Mouse (Mus musculus) left cerebral cortex, postnatal 25 days (tissue): Measurements from ENCODE around the gene Ptprm. TPM values are rescaled to one million over a fixed set of nuclear protein-coding genes. Genes with fewer than 3 reads are reported as not detected.

Source experiments
- DNase-seq, 2 experiments: peaks; one replicate each; pipeline ENCODE4 v3.0.0; 2022; ENCODE audit warnings: low spot score in 2 of 2, mixed read lengths in 1 of 2
- intact Hi-C: fragments of 180-260 bp; cut with DNase I; formaldehyde crosslinking; loops from one replicate; pipeline ENCODE4 v1.15.1; 2025
- total RNA-seq, 2 experiments: library from RNA; stranded (reverse); gene quantifications; 2 replicates each; pipeline ENCODE4 v1.2.3; 2021

Gene Ptprm
- total RNA-seq, 2 experiments from 2014 or later: 31.6 to 37.3 TPM

DNA sequence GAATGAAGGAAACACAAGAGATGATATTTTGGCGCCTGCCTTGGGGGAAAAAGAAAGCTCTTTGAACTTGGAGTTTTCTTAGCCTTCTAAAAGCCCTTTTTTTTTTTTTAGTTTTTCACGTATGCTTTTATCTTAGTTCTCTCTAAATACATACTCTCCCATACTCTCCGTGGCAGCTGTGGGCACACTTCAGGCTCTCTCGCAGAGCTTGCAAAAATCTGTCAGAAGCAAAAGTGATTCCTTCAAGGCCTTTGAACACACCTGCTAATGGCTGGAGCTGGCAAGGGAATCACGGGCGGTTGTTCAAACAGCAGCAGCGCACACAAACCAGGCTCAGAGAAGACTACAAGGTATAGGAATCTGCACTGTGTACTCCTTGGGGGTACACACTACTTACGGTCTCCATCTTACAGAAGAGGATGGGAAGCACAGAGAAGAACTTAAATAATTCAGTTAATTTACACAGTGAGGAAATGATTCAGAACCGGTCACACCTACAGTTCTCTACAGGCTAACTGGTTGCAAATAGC lies 55.9 kb downstream of the Ptprm start:
- intact Hi-C loops: no loop called here
- no peak for DNase-seq

DNA sequence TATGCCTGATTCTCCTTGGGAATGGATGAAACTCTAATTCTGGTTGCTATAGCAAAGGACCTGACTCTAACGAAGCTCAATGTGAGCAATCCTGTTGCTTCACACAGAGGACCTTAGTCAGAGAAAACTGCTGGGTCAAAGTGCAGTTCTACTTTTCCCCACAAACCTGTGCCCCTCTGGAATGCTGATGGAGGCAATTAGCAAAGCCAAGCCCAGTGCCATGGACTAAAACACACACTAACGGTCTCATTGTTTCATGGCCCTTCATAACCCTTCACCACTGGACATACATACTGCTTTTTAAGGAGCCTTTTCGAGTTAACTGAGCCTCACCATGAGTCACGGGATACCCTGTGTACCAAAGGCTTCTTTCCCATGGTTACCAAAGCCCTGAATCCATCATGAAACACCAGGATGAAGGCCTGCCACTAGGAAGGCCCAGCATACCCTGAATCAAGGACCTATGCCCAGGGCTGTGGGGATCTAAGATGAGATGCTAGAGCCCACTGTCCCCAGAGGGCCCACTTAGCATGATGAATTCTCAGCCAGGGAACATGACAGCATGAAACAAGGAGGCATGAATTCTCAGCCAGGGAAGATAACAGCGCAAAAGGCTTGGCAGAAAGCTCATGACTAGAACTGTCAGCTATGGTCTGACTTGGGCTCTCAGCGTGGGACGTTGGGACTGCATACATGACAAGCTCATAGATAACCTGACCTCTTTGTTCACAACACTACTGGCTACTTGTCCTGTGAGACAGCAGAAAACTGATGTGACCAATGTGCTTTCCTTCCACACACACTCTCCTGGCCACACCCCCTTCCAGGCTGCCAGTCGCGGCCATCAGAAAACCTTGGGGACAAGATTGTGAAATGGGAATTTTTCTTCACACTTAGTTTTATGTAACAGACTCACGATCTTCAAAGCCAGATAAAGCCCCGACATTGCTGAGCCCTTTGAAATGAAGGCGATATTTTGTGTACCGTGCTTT lies 57.4 kb downstream of the Ptprm start:
- DNase-seq: no peak

DNA sequence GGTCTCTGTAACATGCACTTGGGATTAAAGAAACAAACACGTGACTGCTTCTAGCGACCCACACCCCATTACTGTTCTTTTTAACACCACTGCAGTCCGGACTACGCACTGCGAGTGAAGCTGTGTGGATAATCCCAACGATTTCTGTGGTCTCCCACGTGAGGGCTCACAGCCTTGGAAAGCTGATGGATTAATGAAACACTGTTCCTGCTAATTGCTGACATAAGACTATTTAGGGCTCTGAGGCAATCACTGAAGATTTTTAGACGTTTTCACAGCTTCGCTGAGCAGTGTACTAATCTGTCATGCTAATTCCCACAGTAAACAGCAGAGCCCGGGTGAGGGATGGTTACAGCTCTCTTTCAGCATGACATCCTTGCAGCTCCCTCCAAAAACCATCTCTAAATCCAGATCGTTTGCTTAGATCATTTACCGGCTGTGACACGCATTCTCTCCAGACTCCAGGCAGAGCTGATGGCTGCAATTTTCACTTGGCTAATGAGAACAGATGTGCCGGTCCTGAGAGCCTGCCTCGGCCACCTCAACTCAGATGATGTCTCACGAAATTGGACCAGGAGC lies 63.5 kb downstream of the Ptprm start:
- intact Hi-C loops: no loop called here
- peak; percentile 18 to 34 for DNase-seq

More for the DNA sequence above, 57.4 kb downstream of the Ptprm start:
- intact Hi-C loops: no loop called here

DNA sequence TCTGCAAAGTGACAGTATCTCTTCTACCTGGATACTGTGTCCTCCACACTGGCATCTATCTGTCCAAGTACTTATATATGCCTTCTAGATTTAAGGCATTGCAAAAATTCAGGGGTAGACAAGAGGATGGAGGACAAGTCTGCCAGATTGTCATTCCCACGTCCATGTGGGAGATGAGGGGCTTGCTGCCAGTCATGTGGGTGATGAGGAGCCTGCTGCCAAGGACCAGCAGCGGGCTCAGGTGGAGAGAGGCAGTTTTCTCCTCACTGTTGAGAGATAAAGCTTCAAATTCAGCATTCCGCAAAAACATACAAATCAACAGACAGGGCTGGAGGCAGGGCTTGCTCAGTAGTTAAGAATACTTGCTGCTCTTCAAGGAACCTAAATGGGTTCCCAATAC lies 66.8 kb downstream of the Ptprm start:
- intact Hi-C loops: no loop called here
- DNase-seq: peak in 1 of 2 experiments; percentile 49

DNA sequence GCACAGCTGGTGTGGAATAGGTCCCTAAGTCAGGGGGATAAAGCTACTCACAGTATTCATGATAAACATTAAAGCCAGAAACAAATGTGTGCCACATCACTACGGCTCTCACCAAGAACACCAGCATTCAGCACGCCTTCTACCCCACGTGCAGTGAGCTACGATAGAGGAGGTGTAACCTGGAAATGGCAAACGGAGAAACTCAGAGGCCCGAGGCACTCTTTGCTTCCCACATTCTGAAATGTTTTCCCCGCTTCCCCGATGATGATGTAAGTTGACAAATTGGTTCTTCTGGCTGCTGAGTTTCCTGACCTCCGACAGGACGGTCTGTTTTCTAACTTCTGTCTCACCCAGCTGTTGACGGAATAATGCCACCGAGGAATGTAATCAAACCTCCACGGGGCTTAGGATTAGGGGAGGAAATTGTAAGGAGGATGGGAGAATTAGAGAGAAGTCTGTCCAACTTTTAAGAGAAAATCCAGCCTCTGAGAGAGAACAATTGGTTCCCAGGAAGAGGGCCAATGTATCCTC lies 72.6 kb downstream of the Ptprm start:
- DNase-seq: no peak
- intact Hi-C loops: no loop called here

DNA sequence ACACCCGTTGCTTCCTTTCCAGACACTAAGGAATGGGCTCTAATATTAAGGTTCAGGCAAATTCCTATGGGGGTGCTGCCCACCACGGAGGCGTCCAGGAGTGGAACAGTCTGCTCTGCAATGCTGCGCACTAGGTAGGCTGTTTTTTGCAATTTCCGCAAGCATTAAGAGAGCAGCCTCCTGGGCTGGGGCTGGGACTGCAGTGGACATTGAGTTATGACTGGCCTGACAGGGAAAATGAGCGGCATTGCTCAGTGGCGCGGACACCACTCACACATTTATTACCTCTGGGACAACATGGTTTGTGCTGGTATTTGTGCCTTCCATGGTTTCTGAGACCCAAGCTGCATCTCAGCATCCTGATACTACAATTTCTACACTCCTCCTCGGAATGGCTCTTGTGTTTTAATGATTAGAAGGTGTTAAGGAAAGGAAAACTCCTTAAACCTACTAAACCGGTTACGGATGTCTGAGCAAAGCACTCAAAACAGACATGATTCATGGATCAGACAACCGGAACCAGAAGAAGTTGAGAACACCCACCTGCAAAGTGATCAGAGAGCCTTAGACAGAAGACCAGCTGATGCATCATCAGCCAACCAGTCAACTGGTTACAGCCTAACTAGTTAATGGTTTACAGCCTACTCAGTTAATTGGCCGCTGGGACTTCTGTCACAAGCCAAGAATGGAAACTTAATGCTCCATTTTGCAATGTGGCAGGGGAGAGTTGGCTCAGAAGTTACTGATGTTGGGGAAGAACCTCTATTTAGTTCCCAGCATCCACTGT lies 76.9 kb downstream of the Ptprm start:
- no peak for DNase-seq
- intact Hi-C loops: no loop called here

DNA sequence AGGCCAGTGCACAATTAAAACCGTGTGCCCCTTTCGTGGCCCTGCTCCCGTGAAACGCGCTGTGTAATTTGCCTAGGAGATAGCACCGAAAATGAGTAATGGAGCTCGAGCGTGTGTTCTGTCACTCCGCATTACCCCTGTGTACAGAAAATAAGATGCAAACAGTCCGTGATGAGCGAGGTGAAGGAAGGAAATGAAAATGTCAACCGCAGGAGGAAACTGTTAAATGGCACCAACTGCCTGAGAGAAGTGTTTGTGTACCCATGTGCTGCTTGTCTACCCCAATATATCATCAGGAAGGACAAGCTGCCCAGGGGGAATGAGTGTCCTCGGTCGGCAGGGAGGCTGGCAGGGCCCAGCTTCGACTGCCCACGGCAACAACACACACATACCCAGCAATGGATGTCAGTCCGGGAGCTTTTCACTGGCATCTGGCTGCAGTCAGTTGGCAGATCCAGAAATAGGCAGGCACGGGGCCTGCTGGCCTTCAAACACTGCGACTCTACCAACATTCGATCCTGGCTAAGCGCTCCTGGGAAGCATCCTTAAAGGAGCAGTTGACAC lies 79.6 kb downstream of the Ptprm start:
- peak; percentile 31 to 64 for DNase-seq
- intact Hi-C loops: no loop called here

DNA sequence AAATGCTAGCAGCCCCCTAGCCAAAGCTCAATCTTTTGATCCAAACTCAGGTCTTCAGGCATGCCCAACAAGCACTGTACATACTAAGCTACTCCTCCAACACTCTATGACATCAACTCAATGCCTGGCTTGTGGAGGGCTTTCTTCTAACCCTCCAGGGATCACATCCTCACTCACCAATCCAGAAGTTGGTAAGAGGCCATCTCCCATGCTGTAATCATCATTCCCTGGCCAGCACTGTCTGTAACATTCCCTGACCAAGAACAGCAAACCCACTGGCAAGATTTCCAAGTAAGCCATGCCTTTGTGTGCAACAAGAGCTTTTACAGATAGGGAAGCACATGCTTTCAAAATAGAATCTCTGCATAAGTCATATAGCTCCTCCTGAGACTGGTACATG lies 81.3 kb downstream of the Ptprm start:
- DNase-seq: no peak
- intact Hi-C loops: no loop called here

DNA sequence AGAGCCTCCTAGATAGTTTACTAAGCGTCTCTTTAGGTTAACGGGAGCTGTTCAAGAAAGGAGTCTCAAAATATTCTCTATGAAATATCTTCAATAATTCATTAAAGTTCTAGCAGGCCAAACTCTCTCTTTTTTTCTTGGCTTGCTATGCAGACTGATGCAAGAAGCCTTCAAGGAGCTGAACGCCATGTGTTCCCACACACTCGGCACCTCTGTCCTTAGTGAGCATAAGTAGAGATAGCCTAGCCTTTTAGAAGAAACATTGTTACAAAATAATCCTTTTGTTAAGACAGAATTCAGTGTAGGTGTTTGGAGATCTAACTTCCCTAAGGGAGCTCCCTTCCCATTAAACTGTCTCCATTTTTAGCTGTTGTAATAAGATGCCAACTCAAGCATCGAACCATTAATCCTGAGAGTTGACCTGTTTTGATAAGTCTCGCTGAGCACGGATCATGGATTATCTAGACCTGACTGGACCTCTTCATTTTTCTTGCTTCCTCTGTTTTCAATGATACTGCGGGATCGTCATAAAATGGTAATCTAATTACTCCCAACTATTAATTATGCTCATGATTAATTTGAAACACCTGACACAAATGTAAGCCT lies 85.7 kb downstream of the Ptprm start:
- intact Hi-C loops: no loop called here
- DNase-seq: no peak

DNA sequence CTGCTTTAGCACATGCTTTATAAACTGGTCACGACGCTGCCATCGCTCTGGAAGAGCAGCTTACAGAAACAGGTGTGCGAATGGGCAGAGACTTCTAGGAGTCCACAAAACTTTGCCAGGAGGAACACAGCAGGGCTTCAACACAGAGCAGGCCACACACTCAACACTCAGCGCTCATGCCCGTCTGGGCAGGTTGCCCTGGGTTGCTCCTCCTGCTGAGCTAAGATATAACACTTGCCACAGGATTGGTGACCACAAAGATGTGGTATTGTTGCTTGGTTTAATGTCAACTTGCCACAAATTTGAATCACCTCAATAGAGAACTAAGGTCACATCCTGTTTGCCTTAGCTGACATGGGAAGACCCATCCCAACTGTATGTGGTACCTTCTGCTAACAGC lies 88.0 kb downstream of the Ptprm start:
- intact Hi-C loops: no loop called here
- no peak for DNase-seq

DNA sequence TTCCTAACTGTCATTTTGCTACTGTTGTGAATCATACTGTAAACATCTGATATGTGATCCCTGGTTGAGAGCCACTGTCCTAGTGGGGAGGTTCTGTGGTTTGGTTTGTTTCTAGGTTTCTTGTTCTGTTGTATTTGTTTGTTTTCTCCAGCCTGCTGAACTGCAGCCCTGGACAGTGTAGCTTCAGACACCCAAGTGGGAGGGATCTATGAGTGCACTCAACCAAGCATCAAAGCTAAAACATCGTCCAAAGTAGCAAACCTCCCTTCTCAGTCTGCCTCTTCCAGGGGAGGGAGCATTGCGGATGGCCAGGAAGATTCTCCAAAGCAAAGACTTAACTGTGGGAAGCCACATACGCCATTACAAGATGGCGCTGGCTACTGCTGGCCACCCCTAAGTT lies 88.7 kb downstream of the Ptprm start:
- DNase-seq: no peak
- intact Hi-C loops: no loop called here

DNA sequence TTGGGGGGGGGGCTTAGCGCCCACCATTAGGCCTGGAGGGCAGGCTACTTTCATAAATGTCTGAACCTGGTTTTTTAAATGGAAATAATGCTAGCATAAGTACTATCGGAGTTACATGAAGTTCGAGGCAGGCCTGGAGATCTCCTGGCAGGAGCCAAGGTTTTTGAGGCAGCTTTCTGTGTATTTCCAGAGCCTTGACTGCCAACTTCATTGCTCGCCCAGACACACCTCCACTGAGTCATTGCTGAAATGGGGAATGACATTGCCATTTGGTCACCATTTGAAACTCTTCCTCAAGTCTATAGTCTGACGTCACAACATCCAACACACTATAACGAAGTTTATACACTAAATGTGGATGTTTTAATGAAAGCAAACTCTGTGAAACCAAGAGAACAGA lies 89.5 kb downstream of the Ptprm start:
- intact Hi-C loops: no loop called here
- no peak for DNase-seq

DNA sequence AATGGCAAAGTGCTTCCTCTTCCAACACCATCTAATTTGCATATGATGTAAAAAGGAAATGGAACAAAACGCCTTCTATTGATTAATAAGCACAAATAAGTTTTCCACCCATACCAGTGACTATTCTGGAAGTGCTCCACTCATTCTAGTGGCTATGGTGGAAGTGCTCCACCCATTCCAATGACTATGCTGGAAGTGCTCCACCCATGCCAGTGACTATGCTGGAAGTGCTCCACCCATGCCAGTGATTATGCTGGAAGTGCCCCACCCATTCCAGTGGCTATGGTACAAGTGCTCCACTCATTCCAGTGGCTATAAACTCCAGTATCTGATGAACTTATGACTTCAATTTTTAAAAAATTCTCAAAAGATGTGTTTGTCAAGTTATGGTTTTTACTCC lies 91.2 kb downstream of the Ptprm start:
- intact Hi-C loops: no loop called here
- DNase-seq: no peak

DNA sequence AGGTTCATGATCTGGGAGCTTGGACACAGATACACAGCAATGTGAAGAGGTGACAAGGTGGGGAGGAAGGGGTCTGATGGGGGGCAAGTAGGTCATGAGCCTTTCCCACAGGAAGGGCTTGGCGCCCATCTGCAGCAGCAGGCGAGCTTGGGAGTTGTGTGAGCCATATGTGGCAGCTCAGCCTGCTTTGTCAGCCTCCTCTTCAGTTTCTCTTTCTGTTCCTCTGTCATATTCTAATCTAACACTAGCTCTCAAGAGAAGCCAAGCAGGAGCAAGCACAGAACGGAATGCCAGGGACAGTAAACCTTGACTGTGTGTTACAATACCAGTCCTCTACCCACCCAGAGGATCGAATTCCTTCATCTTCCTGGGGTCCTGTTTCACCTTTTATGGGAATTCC lies 94.2 kb downstream of the Ptprm start:
- intact Hi-C loops: no loop called here
- peak in 1 of 2 experiments; percentile 52 for DNase-seq

DNA sequence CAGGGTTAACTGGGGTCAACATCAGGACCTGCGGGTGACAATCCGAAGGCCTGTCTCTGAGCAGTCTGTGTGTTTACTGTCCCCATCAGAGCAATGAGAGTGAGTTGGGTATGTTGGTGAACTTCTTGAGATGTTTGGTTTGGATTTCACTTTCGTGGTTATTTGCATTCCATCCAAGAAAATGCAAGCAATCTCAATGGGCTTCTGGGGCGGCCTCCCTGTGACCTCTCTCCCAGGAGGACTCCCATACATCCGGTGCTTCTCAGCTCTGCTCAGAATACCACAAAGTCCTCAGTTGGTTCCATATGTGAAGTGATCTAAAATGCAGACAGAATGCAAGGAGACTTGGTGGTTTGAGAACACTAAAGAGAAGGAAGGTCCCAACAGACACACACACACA lies 96.5 kb downstream of the Ptprm start:
- DNase-seq: no peak
- intact Hi-C loops: no loop called here

DNA sequence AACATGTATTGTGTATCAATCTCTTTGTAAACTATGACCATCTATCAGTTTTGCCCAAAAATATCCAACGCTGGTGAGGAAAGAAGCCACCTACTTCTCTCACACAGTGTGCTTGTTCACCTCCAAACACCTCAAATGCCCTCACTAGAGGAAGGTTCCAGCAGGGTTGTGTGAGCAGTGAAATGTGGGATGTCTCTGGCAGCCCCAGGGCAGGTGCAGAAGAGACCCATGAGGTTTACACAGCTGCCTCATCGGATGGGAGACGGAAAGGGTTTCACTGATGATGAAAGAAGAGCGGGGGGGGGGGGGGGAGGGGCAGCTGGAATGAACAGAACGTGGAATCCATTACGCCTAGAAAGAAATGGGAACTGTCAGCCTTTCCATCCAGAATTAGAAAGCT lies 98.1 kb downstream of the Ptprm start:
- intact Hi-C loops: no loop called here
- no peak for DNase-seq

DNA sequence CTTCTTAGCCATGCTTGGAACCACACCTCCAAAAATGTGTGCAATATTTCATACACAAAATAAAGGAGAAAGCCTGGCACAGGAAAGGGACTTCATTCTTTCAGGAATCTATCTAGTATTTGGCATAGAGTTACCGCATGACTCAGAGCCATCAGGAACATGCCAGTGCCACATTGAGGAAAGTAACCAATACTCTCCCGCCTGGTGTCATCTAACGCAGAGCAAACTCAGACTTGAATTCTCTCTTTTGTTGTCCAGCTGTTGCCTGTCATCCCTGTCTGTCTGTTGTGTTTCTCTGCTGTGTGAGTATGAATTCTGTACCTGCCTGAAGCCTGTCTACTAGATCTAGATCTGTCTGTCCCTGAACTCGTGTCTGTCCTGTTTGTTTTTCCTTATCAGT lies 100.8 kb downstream of the Ptprm start:
- no peak for DNase-seq
- intact Hi-C loops: no loop called here

DNA sequence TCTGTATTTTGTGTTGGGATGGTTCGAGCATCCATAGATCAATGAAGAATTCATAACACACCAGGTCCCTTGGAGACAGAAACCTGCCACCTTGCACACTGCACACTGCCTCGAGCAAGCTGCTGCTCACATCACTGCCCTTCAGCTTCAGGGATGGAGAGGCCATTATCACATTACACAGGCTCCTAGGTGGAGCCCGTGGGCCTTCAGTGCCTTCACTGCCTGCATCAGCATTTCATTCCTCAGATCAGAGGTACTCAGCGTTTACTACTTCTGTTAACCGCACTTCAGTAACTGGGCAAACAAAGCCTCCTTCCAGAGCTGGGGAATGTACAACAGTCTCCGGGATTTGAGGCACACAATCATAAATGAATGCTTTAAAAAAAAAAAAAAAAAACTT lies 101.3 kb downstream of the Ptprm start:
- no peak for DNase-seq
- intact Hi-C loops: no loop called here

DNA sequence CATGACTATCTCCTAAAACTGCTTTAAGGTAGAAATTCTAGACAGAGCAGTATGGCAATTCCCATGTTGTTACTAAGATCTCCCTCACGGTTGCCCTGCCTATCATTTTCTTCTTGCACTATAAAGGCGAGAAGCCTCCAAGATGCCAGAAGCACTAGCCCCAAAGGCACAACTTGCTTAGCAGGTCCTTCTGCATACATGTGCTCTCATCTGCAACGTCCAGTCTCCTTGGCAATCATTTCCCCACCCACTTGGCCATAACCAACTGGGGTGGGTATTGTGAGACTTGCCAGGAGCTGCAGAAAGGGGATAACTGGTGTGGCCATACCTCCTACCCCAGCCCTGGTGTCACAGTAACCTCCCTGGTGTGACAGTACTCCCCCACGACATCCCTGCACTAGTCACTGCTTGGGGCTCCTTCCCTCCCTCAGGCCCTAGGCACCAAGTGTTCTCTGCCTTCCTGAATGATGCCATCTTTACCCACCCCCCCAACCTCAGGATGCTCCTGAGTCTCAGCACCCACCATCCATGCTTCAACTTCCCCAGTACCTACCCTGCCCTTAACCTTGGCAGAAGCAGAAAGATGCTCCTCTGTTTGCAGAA lies 108.9 kb downstream of the Ptprm start:
- intact Hi-C loops: no loop called here
- no peak for DNase-seq
